Mouse (Mus musculus) urinary bladder, postnatal 14 days (tissue): ENCODE results near the gene Rbms1.
A peak's percentile ranks its signal among the peaks of the same experiment; 100 is the strongest.

Experiments used
- DNase-seq: peaks from one replicate; pipeline ENCODE4 v3.0.0; 2021; ENCODE audit warnings: low spot score

Gene Rbms1

DNA sequence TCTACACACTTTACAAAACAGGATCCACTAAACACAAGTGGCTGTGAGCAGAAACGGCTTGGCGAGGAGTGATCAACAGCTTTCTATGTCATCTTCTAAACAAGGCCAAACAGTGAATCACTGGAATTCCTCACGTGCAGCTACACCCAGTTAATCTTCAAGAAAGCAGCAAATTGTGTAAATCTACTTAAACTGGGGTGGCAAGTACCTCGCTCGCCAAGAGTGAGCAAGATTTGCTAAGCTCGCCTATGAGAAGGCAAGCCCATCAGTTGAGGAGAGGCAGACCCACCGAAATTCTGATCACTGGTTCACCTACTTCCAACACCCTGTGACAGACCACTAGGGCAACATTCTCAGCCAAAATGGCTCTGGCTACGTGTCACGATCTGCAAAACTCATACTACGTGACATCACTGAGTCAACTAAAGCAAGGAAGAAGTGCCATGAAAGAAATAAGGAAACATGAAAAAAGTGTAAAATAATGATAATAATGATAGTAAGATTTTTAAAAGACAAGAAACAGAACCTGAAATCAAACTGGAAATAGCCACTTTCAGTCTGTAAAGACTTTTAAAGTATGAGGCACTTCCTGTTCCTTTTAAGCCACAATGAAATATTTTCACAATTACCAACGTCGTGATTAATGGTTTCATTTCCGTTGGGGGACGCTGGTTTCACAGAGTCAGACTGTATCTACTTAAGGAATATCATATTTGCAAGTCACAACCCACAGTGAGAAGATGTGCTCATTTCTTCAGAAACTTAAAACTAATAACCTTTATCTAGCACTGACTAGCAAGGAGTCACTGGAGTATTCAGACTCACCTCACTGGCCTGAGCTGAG is 85.2 kb downstream of the Rbms1 start:
- peak; percentile 31 for DNase-seq

DNA sequence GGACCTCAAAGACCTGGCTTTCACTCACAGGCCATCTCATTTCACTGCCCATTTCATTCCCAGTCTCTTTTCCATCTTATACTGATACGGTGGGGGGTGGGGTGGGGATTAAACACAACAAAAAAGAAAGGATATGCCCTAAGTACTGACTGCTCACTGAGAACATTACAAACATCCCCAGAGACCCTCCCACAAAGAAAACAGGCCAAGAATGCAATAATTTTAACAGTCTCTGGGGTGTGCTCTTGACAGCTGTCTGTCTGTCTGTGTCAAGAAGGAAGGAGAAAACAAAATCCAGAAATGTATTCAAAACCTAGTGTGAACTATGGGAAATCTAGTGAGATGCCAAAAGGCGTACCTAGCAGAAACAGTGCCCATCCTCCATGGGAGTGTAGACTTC is 86.1 kb downstream of the Rbms1 start:
- DNase-seq, result no peak

DNA sequence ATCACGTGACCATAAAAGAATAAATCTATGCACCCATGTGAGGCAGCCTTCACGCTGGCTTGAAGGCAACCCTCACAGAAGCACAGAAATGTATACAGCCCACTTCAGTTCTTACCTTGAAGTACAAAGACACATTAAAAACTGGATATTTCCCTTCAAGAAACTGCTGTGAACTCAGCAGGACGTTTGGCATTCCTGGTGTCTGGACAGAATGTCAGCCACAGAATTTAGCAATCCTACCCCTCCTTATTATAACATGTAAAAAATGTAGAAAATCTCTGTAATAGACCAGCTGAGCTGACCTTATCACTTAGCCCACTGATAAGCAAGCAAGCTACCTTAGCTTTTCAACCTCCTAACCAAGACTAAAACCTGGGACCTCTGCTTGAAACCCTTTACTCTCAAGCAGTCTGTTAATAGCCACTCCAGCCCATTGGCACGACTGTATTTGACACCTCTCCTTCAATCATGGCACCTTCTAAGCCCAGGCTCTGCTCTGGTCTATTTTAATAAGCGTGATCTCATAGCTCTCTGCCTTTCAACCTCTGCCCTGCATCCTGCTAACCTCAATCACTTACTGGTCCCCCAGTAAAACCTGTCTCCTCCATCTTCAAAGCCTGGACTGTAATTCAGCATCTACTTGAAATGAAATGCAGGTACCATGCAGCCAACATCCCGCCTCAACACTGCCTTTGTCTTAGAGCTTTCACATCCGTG is 90.7 kb downstream of the Rbms1 start:
- no peak for DNase-seq

DNA sequence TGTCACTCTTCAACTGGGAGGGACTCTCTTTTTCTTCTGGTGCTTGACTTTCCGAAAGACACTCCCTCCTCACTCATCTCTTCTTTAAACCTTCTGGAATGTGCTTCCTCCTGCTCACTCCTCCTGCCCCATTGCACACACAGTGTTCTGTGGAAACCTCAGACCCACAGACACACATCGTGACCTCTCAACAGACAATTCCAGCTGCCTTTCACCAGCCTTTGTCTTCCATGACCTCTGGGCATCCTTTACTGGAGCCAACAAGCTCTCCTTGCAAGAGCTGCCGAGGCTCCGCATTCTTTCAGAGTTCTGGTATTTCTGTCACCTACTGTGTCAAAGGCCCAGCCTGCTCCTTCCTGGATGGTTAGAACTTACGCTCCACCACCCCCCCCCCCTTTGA is 92.0 kb downstream of the Rbms1 start:
- no peak for DNase-seq

DNA sequence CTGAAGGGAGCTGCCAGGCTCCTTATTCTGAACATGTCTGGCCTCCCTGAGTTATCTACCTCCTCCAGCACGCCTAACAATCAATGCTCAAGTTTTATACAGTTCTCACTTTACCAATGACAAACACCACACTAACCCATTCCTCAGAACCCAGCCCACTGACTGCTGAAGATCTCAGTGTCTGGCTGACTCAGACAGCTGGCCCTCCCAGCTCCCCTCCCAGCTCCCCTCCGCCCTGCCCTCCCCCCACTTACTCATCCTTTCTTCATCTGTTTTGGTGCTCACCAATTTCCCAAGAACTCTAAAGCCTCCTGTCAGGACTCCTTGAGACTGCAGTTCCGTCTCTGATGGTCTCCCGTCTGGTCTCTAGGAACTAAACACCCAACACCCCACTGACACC is 92.5 kb downstream of the Rbms1 start:
- peak; percentile 24 for DNase-seq

DNA sequence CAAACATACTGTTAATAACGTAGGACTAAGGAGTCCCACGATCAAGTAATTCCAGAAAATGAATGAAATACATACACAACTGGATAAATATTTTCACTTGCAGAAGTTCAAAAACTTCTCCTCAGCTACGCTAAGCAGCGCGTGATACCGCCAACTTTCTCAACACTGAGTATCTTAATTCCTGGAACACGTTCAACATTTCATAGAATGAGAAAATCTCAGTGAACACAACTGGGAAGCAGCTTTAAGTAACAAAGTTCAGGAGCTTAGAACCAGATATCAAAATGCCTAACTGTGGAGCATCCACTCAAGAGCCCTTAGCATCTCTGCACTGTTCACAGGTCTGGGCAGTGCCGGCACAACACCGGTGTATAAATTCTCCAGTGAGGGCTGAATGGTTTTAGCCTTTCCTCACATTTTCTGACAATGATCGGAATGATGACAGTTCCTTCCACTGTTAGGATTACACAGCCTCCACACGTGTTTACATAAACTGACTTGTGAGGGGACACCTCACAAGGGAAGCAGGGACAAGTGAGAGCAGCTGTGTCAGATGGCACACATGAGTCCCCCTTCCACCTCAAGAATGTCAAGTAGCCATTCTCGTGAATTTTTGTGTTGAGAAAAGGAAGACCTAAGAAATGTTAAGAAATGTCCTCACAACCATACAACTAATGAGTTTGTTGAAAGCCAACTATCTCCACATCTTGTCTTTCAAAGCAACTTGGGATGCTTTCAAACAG is 93.8 kb downstream of the Rbms1 start:
- DNase-seq, result no peak

DNA sequence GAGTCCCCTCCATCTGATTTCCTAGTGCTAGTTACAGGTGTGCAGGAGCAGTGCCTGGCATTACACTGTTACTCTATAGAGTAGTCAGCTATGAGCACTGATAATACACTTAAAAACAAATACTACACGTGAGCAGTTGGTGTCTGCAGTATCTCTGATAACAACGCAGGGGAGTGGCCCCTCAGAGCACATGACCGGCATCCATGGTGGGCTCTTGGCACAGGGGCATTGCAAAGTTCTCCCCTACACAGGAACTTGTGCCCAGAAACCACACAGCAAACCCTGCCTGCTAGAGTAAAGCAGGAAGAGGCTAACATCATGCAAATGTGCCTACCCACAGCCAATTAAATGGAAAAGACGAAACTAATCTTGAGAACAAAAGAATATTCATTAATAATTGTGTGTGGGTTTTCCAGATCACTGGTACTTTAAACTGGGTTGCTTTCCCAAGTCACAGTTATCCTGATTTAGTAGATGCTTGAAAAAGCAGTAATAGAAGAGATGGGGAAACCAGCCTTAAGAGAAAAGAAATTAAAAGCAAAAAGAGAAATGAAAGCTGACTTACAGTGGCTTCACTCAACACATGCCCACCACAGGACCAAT is 94.8 kb downstream of the Rbms1 start:
- DNase-seq, result no peak

DNA sequence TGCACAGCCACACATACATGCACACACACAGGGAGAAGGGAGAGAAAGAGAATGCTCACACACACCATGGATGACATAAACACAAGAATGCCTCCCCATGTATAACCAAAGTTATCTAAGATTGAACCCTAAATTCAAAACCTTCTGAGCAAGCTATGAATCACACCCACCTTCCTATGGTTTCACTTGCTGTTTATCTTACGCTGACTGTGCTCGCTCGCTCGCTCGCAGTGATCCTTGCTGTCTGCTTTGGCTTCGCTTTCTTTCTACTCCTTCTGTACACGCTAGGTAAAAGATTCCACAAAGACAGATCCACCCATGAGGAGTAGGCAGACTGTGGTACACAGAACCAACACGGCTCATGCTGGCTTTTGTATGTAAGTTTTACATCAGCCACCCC is 95.7 kb downstream of the Rbms1 start:
- DNase-seq, result no peak

DNA sequence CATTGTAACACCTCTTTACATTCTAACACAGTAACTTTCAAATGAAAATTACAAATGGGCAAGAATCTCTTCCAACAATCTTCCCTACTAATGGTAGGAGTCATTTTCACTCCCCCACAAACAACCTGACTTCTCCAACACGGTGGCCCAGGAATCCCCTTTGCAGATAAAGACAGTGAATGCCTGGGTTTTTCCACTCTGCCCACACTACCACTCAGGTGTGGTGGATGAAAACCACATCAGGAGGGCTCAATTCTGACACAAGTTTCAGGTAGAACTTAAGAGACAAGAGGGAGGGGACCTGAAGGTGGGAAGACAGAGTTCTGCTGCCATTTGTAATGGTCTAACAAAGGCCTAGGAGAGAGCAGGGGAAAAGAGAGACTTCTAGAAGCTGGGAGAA is 97.1 kb downstream of the Rbms1 start:
- DNase-seq, result no peak

DNA sequence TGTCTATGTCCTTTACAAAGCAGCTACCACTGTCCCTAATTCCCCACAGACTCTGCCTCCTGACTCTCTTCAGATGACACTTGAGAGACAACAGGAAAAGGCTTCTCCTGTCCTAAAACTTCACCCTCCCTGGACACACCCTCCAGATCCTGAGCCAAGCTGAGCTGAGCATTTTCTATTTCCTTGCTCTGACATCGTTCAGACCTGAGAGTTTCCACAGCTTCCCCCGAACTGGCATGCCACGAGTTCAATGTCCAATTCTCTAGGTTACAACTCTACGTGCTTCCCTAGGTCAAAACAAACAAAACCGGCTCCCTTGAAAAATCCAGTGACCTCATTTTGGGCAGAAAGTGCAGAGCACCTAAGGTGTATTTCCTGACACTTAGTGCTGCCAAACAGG is 98.0 kb downstream of the Rbms1 start:
- DNase-seq, result no peak

DNA sequence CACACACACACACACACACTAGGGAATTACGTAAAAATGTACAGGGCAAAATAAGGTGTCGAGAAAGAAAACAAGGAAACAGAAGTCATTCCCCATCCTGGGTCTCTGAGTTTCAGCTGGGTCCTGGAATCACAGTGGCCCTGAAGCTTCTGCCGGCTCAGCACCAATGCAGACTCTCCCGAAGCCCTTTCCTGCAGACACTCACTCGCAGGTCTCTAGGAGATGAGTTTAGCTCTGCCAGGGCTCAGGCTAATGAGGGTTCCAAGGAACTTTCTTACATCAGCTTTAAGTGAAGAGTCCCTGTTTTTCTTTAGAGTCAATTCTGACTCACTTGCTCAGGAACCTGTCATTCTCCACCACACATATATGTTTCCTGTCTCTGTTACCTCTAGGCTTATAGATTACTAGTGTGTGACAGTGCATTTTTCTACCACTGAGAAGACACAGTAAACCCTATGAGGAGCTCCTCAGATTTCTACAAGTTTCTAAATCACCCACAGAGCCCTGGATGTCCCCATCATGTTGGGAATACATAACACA is 98.7 kb downstream of the Rbms1 start:
- no peak for DNase-seq

DNA sequence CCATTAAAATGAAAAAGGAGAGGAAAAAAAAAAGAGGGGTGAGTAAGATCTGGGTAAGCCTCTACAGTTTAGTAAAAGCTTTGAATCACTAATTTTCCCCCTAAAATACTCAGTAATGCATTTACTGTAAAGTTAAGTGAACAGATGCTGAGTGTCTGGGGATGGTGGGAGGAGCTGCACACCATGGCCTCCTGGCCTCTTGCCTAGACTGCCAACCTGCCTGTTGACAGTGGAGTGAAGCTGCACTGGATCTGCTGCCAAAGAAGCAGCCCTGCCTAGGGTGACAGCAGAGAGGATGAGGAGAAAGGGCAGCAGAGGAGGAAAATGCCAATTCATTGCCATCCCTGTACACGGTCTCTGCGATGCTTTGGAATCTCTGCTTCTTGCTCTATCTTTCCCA is 99.2 kb downstream of the Rbms1 start:
- DNase-seq, result no peak

DNA sequence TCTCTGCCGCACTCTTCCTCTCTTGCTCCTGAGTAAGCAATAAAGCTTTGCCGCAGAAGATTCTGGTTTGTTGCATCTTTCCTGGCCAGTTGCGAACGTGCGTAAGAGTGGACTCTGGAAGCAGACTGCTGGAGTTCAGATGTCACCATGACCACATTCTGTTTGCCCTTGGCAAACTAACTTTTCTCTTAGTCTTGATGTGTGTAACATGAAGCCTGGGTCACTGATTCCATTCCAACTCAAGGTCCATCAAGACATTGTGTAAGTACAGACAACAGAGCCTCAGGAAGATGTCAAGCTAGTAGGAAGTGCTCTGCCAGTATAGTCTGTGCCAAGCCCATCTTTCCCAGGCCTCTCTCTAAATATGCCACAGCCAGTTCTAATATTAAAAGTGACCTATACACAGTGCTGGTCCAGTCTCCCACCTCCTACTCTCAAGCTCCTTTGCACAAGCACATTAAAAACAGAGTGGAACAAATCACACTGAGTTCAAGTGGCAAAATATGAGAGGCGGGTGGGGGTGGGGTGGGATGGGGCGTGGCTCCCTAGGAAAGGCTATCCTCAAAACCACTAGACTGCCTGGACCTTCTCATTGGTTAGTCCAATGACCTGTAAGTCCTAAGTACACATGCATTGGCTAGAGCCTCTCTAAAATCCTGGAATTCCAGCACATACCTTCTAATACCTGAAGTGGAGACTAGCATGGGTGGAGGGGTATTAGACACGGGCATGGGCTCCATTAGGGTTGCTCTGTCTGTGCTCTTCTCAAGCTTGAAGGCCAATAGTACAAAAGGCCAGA is 99.9 kb downstream of the Rbms1 start:
- DNase-seq, result no peak

DNA sequence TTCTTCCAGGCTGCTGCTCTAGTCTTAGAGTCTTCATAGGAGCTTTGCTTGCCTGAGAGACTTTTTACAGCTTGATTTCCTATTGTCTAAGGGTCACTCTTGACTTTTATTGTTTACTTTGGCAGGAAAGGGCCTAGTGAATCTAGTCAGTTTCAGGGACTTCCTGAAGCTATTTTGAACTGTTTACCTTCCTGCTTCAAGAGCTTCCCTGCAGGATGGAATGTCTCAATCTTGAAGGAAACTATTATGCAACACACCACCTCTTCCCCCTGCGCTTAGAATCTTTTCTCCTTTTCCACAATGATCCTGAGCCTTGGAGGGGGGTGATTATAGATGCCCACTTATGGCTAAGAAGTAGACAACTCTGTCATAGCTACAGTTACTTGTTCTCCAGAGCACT is 104.9 kb downstream of the Rbms1 start:
- DNase-seq, result no peak

DNA sequence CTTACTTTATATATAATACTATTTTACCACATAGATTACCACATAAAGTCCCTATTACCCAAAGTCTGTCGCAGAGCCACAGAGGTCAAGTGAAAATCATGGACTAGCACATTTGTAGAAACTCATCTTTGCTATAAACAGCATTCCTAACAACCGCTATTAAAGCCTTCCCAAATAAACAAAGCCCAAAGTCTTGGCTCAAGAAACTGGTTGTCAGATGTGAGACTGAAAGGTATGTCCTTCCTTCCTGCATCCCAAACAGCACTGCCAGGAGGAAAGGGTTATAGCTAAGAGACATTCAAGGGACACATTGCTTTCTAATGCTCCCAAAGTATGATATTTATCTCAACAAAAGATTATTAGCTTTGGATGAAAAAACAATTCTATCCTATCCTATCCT is 106.9 kb downstream of the Rbms1 start:
- no peak for DNase-seq

DNA sequence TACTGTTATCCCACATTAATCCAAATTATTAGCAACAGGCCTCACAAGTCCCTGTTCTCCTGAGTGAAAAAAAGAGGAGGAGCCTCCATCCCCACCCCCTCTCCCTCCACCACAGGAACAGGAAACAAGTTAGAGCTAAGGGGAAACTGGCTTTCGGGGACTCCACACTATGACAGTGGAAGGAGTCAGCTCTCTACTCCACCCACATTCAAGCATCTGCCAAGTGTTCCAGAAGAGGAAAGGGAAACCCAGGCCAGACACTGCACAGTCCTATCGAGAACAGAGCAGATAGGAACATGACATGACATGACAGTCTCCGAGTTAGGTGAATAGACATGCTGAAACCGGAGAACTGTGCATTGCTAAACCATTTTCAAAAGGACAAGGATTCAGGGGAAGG is 108.0 kb downstream of the Rbms1 start:
- peak; percentile 51 for DNase-seq

DNA sequence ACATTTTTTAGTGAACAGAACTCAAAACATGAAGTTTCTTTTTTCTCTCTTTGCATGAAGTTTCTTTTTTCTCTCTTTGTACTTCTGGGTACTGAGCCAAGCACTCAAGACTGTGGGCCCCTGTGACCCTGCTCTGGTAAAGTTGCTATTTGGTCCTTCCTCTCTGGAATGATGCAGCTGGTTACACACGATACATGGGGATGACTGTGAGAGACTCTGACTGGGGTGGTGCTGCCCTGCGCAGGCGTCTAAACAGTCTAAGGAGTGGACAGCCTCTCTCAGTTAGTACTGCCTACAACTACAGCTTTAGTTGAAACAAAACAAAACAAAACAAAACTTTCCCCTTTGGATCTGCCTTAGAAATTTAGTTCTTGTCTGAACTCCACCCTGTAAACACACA is 111.1 kb downstream of the Rbms1 start:
- DNase-seq, result no peak

DNA sequence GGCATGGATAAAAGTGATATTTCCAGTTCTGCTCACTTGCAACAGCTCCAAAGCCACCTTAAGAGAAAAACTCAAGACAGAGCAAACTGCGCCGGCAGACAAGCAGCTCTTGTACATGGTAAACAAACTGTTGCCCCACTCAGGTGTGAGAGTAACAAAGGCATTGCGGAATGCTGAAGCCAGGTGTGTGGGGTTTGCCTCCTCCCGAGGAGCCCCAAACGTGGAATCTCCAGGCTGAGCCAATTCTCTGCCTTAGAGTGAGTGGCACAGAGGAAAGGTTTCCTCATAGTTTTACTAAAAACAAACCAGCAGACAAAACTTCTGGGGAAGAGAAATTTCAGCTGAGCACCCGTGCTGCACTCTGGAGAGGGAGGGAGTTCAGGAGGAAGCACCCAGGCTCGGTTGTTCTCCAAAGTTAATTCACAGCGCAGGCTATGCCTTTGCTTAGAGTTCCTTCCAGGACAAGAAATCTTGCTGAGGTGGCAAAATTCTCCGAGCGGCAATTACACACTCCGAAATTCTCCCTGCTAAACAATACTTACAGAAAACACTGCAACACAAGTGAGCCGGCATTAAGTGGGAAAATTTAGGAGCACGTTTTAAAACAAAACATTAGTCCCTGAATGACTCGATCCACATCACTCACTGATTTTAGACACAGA is 111.8 kb downstream of the Rbms1 start:
- no peak for DNase-seq

DNA sequence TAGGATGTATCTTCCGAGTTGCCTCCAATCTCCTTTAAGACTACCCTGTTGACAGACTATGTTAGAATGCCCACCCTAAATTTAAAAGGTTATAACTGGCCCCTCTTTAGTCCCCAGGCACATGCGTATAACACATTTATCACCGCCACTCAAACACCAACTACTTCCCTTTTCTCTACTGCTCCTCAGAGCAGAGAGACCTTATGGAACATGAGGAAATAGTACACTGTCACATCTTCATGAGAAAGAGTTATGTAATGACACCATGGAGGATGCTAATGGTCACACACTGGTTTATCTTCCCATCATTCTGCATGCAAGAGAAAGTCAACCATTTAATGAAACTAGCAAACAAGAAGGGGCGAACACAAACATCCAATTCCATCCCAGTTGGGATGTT is 114.5 kb downstream of the Rbms1 start:
- DNase-seq, result no peak

DNA sequence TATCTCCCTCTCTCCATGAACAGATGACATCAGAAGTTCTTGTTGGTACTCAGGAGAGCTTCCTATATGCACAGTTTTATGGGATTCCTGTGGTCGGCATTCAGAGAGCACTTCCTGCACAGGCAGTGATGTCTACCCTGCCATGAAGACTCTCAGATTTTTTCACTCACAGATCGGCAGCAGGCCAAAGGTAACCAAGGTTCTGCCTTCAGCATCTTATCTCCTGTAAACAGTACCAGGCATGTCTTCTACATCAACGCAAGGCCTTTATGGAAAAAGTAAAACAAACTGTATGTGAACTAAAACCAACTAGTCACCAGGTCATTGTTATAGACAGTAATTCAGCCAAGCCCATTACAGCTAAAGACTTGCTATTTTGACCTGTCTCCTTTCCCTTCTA is 115.0 kb downstream of the Rbms1 start:
- DNase-seq, result peak; percentile 55

DNA sequence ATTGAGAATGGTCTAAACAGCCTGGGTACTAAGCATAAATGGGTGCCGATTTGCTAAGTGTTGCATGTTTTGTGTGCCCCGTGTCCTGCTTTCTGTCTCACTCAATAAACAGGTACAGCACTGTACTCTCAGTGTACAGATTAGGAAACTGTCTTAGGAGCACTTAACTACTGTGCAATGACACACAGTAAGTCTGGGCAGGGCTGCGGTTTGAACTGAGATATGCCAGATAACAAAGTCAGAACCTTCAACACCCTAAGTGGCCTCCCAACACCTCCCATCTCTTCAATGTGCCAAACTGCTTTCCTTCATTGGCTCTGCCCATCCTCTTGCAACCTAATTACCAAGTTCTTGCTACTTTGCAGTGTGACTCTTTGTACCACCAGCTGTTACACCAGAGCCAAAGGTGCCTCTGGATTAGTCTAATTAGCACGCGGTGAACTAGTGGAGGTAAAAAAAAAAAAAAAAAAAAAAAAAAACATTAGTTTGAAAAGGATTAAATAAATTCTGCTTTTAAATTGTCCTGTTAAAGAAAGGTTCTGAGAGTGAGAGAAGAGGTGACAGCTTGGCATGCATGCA is 117.6 kb downstream of the Rbms1 start:
- no peak for DNase-seq
